Mouse (Mus musculus): ENCODE measurements around the gene Kmt5b.

DNA sequence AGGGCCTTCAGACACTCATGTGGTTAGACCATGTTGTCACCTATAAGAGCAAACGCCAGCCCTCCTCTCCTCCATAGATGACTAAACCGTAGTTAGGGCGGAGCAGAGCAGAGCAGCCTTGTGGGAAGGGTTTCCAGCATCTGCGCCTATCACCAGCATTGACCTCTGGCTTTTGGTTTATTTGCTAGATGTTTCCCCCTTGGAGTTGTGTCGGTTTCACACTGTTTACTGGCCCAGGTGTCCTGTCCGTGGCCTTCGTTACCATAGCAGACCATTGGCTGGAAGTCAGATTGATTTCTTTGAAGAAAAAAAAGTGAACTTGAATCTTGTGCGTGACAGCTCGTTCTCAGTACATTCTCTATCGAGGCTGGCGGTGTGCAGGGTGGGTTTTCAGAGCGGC is 48.6 kb downstream of the Kmt5b start:
- no peak for TF ChIP-seq CTCF (IDR thresholded peaks at IDR 0.05; ENCODE audit: low read depth, low read length)
- TF ChIP-seq POLR2A (IDR thresholded peaks at IDR 0.05; ENCODE audit: borderline replicate concordance, low read depth, low read length): no peak
